Mouse (Mus musculus) embryonic fibroblast, embryonic 13.5 days (primary cell): ENCODE results near the gene Cux1.

ENCODE experiments used
- CTCF ChIP-seq: IDR thresholded peaks from 2 replicates; pipeline ENCODE4 v1.5.1; 2011; ENCODE audit warnings: mild to moderate bottlenecking, control low read depth, low read length, moderate library complexity, borderline replicate concordance; ENCODE audit not compliant: insufficient read depth
- POLR2A ChIP-seq: IDR thresholded peaks from 2 replicates; pipeline ENCODE4 v1.6.1; 2011; ENCODE audit warnings: low read depth, mild to moderate bottlenecking, control low read depth, low read length, moderate library complexity

DNA sequence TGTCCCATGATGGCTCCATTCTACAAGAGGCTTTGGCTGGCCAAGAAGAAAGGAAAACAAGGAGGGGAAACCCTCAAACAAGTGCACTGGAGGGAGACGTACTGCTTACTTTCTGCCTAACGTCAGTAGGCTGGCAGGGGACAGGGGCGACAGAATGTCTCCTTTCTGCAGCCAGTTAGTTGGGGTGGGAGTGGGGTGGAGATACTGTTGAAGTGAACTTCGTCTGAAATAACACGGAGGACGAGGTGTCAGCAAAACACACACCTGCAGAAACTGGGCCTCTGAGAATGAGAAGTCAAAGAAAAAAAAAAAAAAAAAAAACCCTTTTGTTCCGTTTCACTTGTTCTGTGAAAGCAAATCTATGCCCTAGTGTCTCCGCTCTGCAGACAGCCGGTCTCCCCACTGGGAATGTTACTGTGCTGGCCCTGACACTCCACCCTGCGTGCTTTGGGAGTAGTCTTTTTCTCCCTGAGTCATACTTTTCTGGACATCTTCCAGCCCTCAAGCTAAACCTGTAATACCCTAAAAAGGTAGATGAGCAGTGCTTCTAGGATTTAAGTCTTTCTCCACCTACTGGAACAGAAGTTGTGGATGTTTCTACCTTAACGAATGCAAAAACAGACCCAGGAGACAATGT is 101.4 kb downstream of the Cux1 start:
- TF ChIP-seq CTCF (no peak), POLR2A (no peak)
